Mouse (Mus musculus) kidney, adult 2 months (tissue): ENCODE measurements around the gene Arhgef28. TPM values are rescaled to one million over a fixed set of nuclear protein-coding genes. Genes with fewer than 3 reads are reported as not detected.

Experiments
- DNase-seq: peaks from one replicate; pipeline ENCODE4 v3.0.0; 2021
- H3K27ac ChIP-seq: fragments of 200-500 bp; 2 replicates; pipeline ENCODE4 v1.5.1; 2012; ENCODE audit warnings: low read depth, low read length, control low read depth, inconsistent platforms; ENCODE audit not compliant: insufficient read depth
- H3K27me3 ChIP-seq: fragments of 200-500 bp; replicated peaks from 2 replicates; pipeline ENCODE4 v1.6.1; 2012; ENCODE audit warnings: mild to moderate bottlenecking, moderate library complexity, low read length, inconsistent platforms; ENCODE audit not compliant: control insufficient read depth, insufficient read depth
- H3K36me3 ChIP-seq: fragments of 200-500 bp; 2 replicates; pipeline ENCODE4 v1.6.1; 2012; ENCODE audit warnings: mild to moderate bottlenecking, moderate library complexity, low read length, inconsistent platforms; ENCODE audit not compliant: control insufficient read depth, insufficient read depth
- H3K4me1 ChIP-seq: fragments of 200-500 bp; 2 replicates; pipeline ENCODE4 v1.6.1; 2011; ENCODE audit warnings: low read length; ENCODE audit not compliant: control insufficient read depth, insufficient read depth
- H3K4me3 ChIP-seq: fragments of 200-500 bp; 2 replicates; pipeline ENCODE4 v1.5.1; 2011; ENCODE audit warnings: mild to moderate bottlenecking, low read depth, low read length, control low read depth; ENCODE audit not compliant: insufficient read depth
- CTCF ChIP-seq: fragments of 200-500 bp; conservative IDR thresholded peaks from 2 replicates; pipeline ENCODE4 v1.5.1; 2011; ENCODE audit warnings: low read depth, mild to moderate bottlenecking, control low read depth, low read length, moderate library complexity, mixed read lengths; ENCODE audit not compliant: insufficient read depth, insufficient read length
- POLR2A ChIP-seq: fragments of 200-500 bp; IDR thresholded peaks from one replicate; pipeline ENCODE4 v1.6.1; 2011; ENCODE audit warnings: low read depth, low read length, control low read depth
- WGBS: fragments of 180-500 bp; shearing (Covaris S2); methylation state at CpG from one replicate; pipeline ENCODE4 v1.1.7; 2018; 5-methylcytosine and 5-hydroxymethylcytosine counted together
- polyA plus RNA-seq: library from polyadenylated mRNA; depleted of rRNA; stranded (reverse); fragments of >200 nt; gene quantifications from 2 replicates; pipeline ENCODE4 v1.2.3, GENCODE M21; 2012

Arhgef28 gene
- polyA plus RNA-seq, 1 experiment: 39.3 TPM

GRCm38 (mm10) chr13:97973915-97974314, 232.3 kb downstream of the Arhgef28 start:
- 81% methylated on average over 4 of the region's 4 CpGs for WGBS
- DNase-seq: no peak
- Histone ChIP-seq H3K4me1 (peaks cover 6% of the 10 kb centered on the region; the same call in 1 of the 2 replicates), H3K4me3 (no peak overlapping the region), H3K27ac (no peak overlapping the region), H3K27me3 (no peaks in the 10 kb centered on the region), H3K36me3 (peaks cover 9% of the 10 kb centered on the region; the same call in 1 of the 2 replicates)
- no peak for TF ChIP-seq POLR2A
- no peak for TF ChIP-seq CTCF

DNA sequence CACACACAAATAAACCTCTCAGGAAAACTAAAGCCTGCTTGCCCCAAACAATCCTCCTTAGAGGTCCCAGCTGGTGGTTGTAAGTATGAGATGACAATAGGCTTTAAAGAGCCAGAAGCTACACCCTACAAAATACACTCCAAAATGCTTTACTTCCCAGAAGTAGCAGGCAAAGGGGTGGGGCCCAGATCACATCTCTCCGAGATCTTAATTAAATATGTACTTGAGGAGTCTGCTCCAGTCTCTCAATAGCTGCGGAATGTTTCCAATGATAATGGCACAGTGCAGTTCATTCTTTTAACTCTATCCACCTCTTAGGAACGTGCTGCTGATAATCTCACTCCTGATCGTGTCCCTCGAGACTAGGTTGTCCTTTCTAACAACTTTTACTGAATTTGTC, 240.2 kb downstream of the Arhgef28 start:
- H3K27me3 ChIP-seq: no peaks in the 10 kb centered on the region
- H3K36me3 ChIP-seq: peaks cover 8% of the 10 kb centered on the region
- WGBS: 79% methylated on average over 5 of the region's 5 CpGs
- TF ChIP-seq POLR2A: no peak
- no peak for TF ChIP-seq CTCF
- no peaks in the 10 kb centered on the region for H3K4me1 ChIP-seq
- no peak overlapping the region for H3K4me3 ChIP-seq
- no peak overlapping the region for H3K27ac ChIP-seq
- DNase-seq: no peak

DNA sequence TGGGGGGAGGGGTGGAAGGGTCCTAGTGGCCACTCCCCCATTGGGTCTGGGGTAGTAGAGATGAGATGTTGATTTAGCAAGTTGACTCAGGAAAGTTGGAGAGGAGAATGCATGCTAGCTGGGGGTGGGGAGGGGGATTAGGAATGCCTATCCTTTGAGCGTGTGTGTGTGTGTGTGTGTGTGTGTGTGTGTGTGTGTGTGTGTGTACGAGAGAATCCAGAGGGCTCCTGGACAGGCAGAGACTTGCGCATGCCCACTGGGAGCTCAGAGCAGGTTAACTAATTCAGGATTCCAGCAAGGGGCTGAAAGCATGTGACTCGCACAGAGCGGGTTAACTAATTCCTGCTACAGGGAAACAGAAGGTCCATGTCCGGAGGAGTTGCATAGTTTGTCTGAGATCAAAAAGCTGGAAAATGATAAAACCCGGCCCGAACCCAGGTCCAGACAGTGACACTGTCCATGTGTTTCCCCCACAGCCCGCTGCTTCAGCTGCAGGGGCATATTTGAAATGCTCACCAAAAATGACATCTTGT, 241.3 kb downstream of the Arhgef28 start:
- H3K4me1 ChIP-seq: no peaks in the 10 kb centered on the region; the same call in 1 of the 2 replicates
- no peaks in the 10 kb centered on the region for H3K27me3 ChIP-seq
- H3K27ac ChIP-seq: no peak overlapping the region
- TF ChIP-seq CTCF (no peak), POLR2A (no peak)
- 55% methylated on average over 9 of the region's 9 CpGs for WGBS
- DNase-seq: no peak
- peaks cover 11% of the 10 kb centered on the region for H3K36me3 ChIP-seq
- no peak overlapping the region for H3K4me3 ChIP-seq

GRCm38 (mm10) chr13:97960142-97960541, 246.1 kb downstream of the Arhgef28 start:
- Histone ChIP-seq H3K4me3 (no peak overlapping the region), H3K27me3 (no peaks in the 10 kb centered on the region), H3K36me3 (peaks cover 13% of the 10 kb centered on the region), H3K4me1 (peaks cover 7% of the 10 kb centered on the region; the same call in 1 of the 2 replicates), H3K27ac (no peak overlapping the region)
- DNase-seq: no peak
- TF ChIP-seq POLR2A (no peak), CTCF (no peak)
- 67% methylated on average over 4 of the region's 4 CpGs for WGBS

- H3K4me1 ChIP-seq: peaks cover 9% of the 10 kb centered on the region; the same call in 1 of the 2 replicates
- H3K36me3 ChIP-seq: peaks cover 11% of the 10 kb centered on the region
- no peaks in the 10 kb centered on the region for H3K27me3 ChIP-seq
- no peak overlapping the region for H3K4me3 ChIP-seq
- TF ChIP-seq CTCF (no peak), POLR2A (no peak)
- 24% methylated on average over 7 of the region's 7 CpGs for WGBS
- H3K27ac ChIP-seq: no peak overlapping the region
- no peak for DNase-seq
These were observed 246.8 kb downstream of the Arhgef28 start for GRCm38 (mm10) chr13:97959394-97959888.

DNA sequence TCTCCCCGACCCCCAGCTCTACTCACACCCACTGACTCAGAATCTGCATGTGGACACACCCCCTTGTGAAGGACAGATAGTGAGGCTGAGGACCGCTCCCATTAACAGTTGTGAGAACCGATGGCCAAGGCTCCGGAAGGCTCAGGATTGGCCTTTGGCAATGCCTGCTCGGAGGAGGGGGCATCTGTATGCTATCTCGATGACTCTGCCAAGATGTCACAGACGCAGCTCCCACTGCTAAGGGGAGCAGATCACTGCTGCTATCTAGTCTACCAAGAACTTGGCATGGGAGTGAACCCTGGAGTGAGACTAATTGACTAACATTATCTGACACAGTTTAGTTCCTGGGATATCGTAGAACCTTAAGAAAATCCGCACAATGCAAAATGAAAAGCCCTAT, 250.5 kb downstream of the Arhgef28 start:
- no peak overlapping the region for H3K27ac ChIP-seq
- TF ChIP-seq POLR2A (no peak), CTCF (no peak)
- H3K4me1 ChIP-seq: peaks cover 9% of the 10 kb centered on the region; the same call in 1 of the 2 replicates
- 69% methylated on average over 9 of the region's 9 CpGs for WGBS
- H3K4me3 ChIP-seq: no peak overlapping the region
- no peak for DNase-seq
- no peaks in the 10 kb centered on the region for H3K27me3 ChIP-seq
- peaks cover 12% of the 10 kb centered on the region for H3K36me3 ChIP-seq

DNA sequence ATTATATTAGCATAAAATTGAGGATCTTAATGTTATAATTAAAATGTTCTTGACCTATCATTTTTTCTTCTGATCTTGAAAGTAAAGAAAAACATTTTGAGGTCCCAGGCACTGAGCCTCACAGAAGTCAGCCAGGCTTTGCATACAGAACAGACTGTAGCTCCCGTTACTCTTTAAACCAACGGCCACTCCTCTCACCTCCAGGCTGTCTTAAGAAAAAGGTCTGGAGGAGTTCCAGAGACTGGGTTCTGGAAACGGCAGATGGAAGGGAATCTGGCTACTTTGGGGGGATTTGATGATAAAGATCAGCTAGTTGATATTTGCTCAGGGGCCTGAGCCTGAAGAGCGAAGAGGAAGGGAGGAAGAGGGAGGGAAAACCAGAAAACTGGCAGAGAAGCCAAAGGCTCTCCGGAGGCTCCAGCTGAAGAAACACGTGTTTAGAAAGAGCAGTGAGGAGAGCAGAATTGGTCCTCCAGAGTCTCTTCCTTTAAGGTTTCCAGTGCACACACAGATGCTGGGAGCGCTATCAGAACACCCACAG, 251.2 kb downstream of the Arhgef28 start:
- Histone ChIP-seq H3K27me3 (no peaks in the 10 kb centered on the region), H3K4me3 (no peak overlapping the region), H3K27ac (no peak overlapping the region), H3K4me1 (peaks cover 9% of the 10 kb centered on the region; the same call in 1 of the 2 replicates), H3K36me3 (peaks cover 13% of the 10 kb centered on the region)
- DNase-seq: peak; percentile 61
- TF ChIP-seq CTCF (no peak), POLR2A (no peak)
- 29% methylated on average over 7 of the region's 7 CpGs for WGBS

GRCm38 (mm10) chr13:97954051-97954450, 252.2 kb downstream of the Arhgef28 start:
- DNase-seq: no peak
- Histone ChIP-seq H3K27me3 (no peaks in the 10 kb centered on the region), H3K27ac (no peak overlapping the region), H3K36me3 (peaks cover 13% of the 10 kb centered on the region), H3K4me1 (peaks cover 4% of the 10 kb centered on the region; the same call in 1 of the 2 replicates), H3K4me3 (no peak overlapping the region)
- WGBS: 66% methylated on average over 6 of the region's 6 CpGs
- TF ChIP-seq POLR2A: no peak
- no peak for TF ChIP-seq CTCF
